Mouse (Mus musculus) Patski (cell line): ENCODE data around the gene Cabp5. TPM values are rescaled to one million over a fixed set of nuclear protein-coding genes. Genes with fewer than 3 reads are reported as not detected.
"Not testable (repeated sequence)": the region's sequence is repeated elsewhere in the genome, so short reads cannot be mapped to it uniquely, and the experiment has no call there.

Experiments
- ATAC-seq: fragments of 100-300 bp; one replicate; pipeline ENCODE4 v1.8.0; 2021
- CTCF ChIA-PET: fragments of 350-600 bp; sonication (Branson Sonifier 250); formaldehyde crosslinking; loops from one replicate; lab custom pipeline; 2022; ENCODE audit warnings: inconsistent platforms; lab: Charles Lee
- POLR2A ChIA-PET: fragments of 350-600 bp; sonication (Branson Sonifier 250); formaldehyde crosslinking; loops from one replicate; lab custom pipeline; 2022; ENCODE audit warnings: antibody characterized with exemption, inconsistent platforms; lab: Charles Lee
- DNase-seq: peaks from one replicate; pipeline ENCODE4 v3.0.0-alpha.2; 2011; ENCODE audit warnings: low read depth, low spot score
- H3K27me3 ChIP-seq: fragments of 371-371 bp; one replicate; pipeline ENCODE4 v1.5.1; 2021
- CTCF ChIP-seq: fragments of 100-300 bp; IDR thresholded peaks from one replicate; pipeline ENCODE4 v1.5.1; 2021
- in situ Hi-C: fragments of 300-500 bp; cut with MboI; formaldehyde crosslinking; loops from 3 replicates; pipeline ENCODE4 v1.11.1; 2018; ENCODE audit warnings: low pct_unique_long_range_greater_than_20kb, mixed read lengths
- polyA plus RNA-seq: library from polyadenylated mRNA; unstranded; gene quantifications from one replicate; pipeline ENCODE4 v1.2.3, GENCODE M21; 2021

Cabp5 gene
- 0.09 TPM for polyA plus RNA-seq

DNA sequence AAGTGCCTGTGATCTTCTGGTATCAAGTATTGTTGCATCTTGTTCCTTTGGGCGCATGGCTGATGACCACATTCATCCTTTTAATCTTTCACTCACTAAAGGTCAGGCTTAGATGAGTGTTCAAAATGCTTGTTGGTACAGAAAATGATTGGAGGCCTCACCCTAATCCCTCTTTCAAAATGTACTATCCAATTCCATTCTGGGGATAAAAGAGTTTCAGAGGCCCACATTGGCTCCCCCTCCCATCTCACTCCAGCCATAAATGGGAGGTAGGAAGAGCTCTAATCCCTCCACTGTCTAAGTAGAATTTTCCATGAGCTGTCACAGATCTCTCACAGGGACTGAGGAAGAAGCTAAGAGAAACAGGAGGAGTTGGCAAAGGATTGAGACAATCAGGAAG, at the start of gene Cabp5:
Gene Cabp5 (plus strand): TSS at position 301 of the 400 bp plus-strand sequence.
- CTCF ChIA-PET = no interaction called here
- no peak for ATAC-seq
- in situ Hi-C loops = no loop called here
- POLR2A ChIA-PET = no interaction called here
- peaks cover 3% of the 10 kb centered on the region for H3K27me3 ChIP-seq
- no peak for DNase-seq
- no peak for TF ChIP-seq CTCF

DNA sequence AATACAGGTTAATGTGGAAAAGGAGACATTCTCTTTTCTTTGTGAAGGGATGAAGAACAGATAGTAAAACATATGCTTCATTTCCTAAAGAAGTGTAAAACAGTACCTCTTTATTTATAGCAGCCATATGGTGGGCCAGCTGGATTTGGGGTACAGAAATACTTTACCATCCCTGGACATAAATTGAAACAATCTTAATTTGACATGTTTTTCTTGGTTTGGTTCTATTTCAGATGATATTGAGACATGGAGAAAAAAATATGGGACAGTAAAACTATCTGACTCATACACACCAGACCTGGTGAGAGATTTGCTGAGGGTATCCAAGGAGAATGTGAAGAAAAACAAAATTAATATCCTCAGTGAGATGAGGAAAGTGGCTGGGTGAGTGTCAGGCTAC, 42.0 kb upstream of the Cabp5 start:
- in situ Hi-C loops = no loop called here
- POLR2A ChIA-PET = no interaction called here
- CTCF ChIA-PET = no interaction called here
- no peak for TF ChIP-seq CTCF
- ATAC-seq (no peak), DNase-seq (no peak)
- no peaks in the 10 kb centered on the region for H3K27me3 ChIP-seq

DNA sequence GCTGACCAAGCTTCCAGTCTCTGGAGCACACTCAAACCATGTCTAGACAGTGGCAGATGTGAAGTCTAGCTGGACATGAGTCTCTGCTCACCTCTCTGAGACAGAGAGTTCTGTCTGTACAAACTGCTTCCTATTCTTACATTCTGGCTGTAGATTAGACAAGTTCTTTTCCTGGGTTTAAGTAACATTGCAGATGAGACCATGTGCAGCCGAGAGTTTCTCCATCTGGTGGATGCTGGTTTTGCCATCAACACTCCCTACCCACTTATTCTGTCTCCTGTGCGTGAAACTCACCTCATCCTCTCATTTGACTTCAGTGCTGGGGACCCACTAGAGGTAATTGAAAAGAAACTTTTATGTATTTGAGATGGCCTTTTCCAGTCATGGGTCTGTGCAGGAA, 17.3 kb upstream of the Cabp5 start:
- DNase-seq (no peak), ATAC-seq (no peak)
- H3K27me3 ChIP-seq = no peaks in the 10 kb centered on the region
- POLR2A ChIA-PET = no interaction called here
- no peak for TF ChIP-seq CTCF
- in situ Hi-C loops = loop anchor here (5.0 kb wide), 1 partner anchor 33 kb away; no protein-coding TSS in a partner anchor
- CTCF ChIA-PET = no interaction called here

DNA sequence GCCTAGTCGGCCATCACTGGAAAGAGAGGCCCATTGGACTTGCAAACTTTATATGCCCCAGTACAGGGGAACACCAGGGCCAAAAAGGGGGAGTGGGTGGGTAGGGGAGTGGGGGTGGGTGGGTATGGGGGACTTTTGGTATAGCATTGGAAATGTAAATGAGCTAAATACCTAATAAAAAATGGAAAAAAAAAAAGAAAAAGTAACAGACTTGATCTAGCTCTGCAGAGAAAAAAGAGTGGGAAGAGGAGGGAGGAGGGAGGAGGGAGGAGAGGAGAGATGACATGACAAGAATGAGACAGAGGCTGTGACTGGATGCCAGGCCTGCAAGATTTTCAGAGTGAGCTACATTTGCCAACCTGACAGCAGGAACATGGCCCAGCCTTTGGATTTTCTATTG, 52.6 kb downstream of the Cabp5 start, which contains the start of gene Bsph1:
Gene Bsph1 (plus strand): TSS at position 301 of the 400 bp plus-strand sequence.
- POLR2A ChIA-PET, H3K27me3 ChIP-seq, CTCF ChIA-PET, ATAC-seq, DNase-seq, in situ Hi-C loops: not testable (repeated sequence)

Other genes with a start within 250 kb of the Cabp5 start
- not detected for gene Vmn1r88, start 238.6 kb upstream of the Cabp5 start, polyA plus RNA-seq
- gene Vmn1r89, start 185.1 kb upstream of the Cabp5 start, polyA plus RNA-seq = not detected
- gene Lig1, start 120.8 kb upstream of the Cabp5 start, polyA plus RNA-seq = 33.2 TPM
- gene Zswim9, start 119.4 kb upstream of the Cabp5 start, polyA plus RNA-seq = 12.0 TPM
- 0.40 TPM for gene Pla2g4c, start 73.5 kb upstream of the Cabp5 start, polyA plus RNA-seq
- gene Bsph1, start 52.7 kb downstream of the Cabp5 start, polyA plus RNA-seq = not detected
- not detected for gene Bsph2, start 172.9 kb downstream of the Cabp5 start, polyA plus RNA-seq
- gene Sult2a5, start 225.8 kb downstream of the Cabp5 start, polyA plus RNA-seq = not detected